Mouse (Mus musculus) myocyte (in vitro differentiated cells): ENCODE results near the gene Pld1.

ENCODE experiments used
- E2F4 ChIP-seq: IDR thresholded peaks from one replicate; pipeline ENCODE4 v1.6.1; 2011; ENCODE audit warnings: mild to moderate bottlenecking, control low read depth, moderate library complexity; ENCODE audit not compliant: insufficient read depth
- MAX ChIP-seq: IDR thresholded peaks from one replicate; pipeline ENCODE4 v1.6.1; 2011; ENCODE audit warnings: low read depth, mild to moderate bottlenecking, control low read depth
- POLR2A ChIP-seq: IDR thresholded peaks from one replicate; pipeline ENCODE4 v1.6.1; 2011; ENCODE audit warnings: low read depth, mild to moderate bottlenecking, control low read depth, moderate library complexity; ENCODE audit not compliant: insufficient read length
- POLR2AphosphoS2 ChIP-seq: IDR thresholded peaks from one replicate; pipeline ENCODE4 v1.6.1; 2011; ENCODE audit warnings: low read depth, control low read depth; ENCODE audit not compliant: insufficient read length
- TCF3 ChIP-seq: IDR thresholded peaks from one replicate; pipeline ENCODE4 v1.6.1; 2011; ENCODE audit warnings: low read depth, control low read depth; ENCODE audit not compliant: insufficient read length
- USF1 ChIP-seq: IDR thresholded peaks from one replicate; pipeline ENCODE4 v1.6.1; 2011; ENCODE audit warnings: low read depth, mild to moderate bottlenecking, control low read depth, moderate library complexity

DNA sequence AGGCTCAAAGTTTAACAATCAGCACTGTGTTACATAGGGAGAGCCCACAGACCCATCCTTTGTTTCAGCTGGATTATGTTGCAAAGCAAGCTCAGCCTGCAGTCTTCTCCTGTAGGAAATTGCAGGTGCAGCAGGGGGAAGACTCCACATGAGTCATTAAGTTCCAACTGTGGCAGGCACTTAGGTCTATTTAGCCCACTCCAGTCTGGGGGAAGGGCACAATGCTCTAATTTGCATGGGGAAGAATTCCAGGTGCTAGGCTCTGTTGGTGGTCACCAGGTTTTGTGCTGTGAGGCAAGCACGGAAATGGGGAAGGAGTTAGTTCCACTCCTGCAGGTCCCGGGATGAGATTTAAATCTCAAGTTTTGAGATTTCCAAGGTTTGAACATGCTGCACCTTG, 99.6 kb downstream of the Pld1 start:
- TF ChIP-seq MAX (no peak), POLR2A (no peak), USF1 (no peak), E2F4 (no peak), POLR2AphosphoS2 (no peak), TCF3 (no peak)
